Mouse (Mus musculus): ENCODE measurements at regions not wholly inside any gene's neighbourhood (a gene's known extent, or its start where the extent isn't known, plus 50 kb on each side); places are given as distances from the start of the nearest gene placed in this dataset.

DNA sequence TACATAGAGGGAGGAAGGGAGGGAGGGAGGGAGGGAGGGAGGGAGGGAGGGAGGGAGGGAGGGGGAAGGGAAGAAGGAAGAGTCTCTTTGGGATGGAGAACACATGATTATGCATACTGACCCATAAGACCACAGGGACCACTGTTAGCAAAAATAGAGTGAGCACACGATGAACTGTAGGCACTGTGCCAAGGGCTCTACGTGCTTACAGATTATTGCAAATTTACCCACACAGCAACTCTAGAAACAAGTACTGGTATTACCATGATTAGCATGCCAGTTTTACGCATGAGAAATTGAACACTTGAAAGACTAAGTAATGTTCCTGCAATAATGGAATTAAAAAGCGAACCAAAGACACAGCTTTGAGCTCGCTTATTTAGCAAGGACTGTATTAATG lies 117.7 kb upstream of the Slc44a1 start:
- TF ChIP-seq CTCF (IDR thresholded peaks at IDR 0.05): no peak
- in situ Hi-C loops (cut with MboI; ENCODE audit: low pct_unique_long_range_greater_than_20kb): no loop called here
- POLR2A ChIA-PET: no interaction called here

GRCm38 (mm10) chr4:53320735-53321449 lies 119.3 kb upstream of the Slc44a1 start:
- TF ChIP-seq CTCF (IDR thresholded peaks at IDR 0.05): no peak
- ATAC-seq: no peak
- ChIA-PET POLR2A (no interaction called here), CTCF (no interaction called here)
- no peak for DNase-seq (ENCODE audit: low read depth, low spot score)
- in situ Hi-C loops (cut with MboI; ENCODE audit: low pct_unique_long_range_greater_than_20kb): no loop called here
- H3K27me3 ChIP-seq: no peaks in the 10 kb centered on the region

More for the DNA sequence above, 117.7 kb upstream of the Slc44a1 start:
- DNase-seq (ENCODE audit: low read depth, low spot score) (no peak), ATAC-seq (no peak)
- CTCF ChIA-PET: interaction anchor here (0.9 to 1.3 kb wide), 2 partner anchors 11 to 14 kb away, joined by 3 read pairs; no protein-coding TSS in a partner anchor
- no peaks in the 10 kb centered on the region for H3K27me3 ChIP-seq

DNA sequence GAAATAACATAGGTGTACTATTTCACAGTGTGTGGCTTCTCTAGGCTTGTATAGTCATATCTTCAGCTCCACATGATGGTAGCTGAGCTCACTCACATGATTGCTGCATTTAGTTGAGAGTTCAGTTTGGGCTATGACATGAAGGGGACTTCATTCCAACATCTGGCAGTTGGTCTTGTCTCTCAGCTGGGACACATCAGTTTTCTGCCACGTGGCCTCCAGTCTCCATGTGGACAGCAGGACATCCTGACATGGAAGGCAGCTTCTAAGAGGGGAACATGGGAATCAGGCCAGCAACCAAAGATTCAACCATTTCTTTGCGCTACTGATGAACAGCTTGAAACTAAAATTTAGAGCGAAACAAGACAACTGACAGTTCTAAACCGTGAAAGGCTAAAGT lies 121.2 kb upstream of the Slc44a1 start:
- TF ChIP-seq CTCF (IDR thresholded peaks at IDR 0.05): no peak
- DNase-seq (ENCODE audit: low read depth, low spot score): no peak
- ATAC-seq: no peak
- ChIA-PET POLR2A (no interaction called here), CTCF (interaction anchor here (1.0 to 1.8 kb wide), 2 partner anchors 9 to 21 kb away, joined by 3 to 5 read pairs; no protein-coding TSS in a partner anchor)
- in situ Hi-C loops (cut with MboI; ENCODE audit: low pct_unique_long_range_greater_than_20kb): loop anchor here (5.0 kb wide), 1 partner anchor 33 kb away; no protein-coding TSS in a partner anchor
- H3K27me3 ChIP-seq: no peaks in the 10 kb centered on the region

DNA sequence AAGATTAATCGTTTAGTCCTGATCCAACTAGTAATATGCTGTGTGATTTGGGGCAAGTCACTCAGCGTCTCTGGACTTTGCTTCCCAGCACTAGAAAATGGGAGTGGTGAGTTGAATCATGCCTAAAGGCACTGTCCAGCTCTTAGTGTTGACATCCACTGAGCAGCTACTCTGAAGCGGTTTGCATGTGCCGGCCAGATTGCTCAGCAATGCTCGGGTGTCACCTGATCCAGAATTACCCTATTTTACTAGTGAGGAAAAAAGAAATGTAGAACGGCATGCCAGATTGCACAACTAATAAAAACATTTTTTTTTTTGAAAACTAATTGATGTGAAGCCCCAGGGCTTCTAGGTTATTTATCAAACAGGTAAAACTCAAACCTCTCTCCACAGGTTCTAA lies 122.0 kb upstream of the Slc44a1 start:
- in situ Hi-C loops (cut with MboI; ENCODE audit: low pct_unique_long_range_greater_than_20kb): loop anchor here (5.0 kb wide), 1 partner anchor 34 kb away; no protein-coding TSS in a partner anchor
- ChIA-PET POLR2A (no interaction called here), CTCF (interaction anchor here (1.0 to 1.8 kb wide), 2 partner anchors 9 to 21 kb away, joined by 3 to 5 read pairs; no protein-coding TSS in a partner anchor)
- ATAC-seq: no peak
- DNase-seq (ENCODE audit: low read depth, low spot score): no peak
- no peaks in the 10 kb centered on the region for H3K27me3 ChIP-seq
- no peak for TF ChIP-seq CTCF (IDR thresholded peaks at IDR 0.05)

- TF ChIP-seq CTCF (IDR thresholded peaks at IDR 0.05): no peak
- in situ Hi-C loops (cut with MboI; ENCODE audit: low pct_unique_long_range_greater_than_20kb): loop anchor here (5.0 kb wide), 1 partner anchor 35 kb away; no protein-coding TSS in a partner anchor
- DNase-seq (ENCODE audit: low read depth, low spot score): no peak
- ATAC-seq: no peak
- ChIA-PET POLR2A (no interaction called here), CTCF (no interaction called here)
- H3K27me3 ChIP-seq: no peaks in the 10 kb centered on the region
These were observed 122.8 kb upstream of the Slc44a1 start for GRCm38 (mm10) chr4:53317453-53317824.

DNA sequence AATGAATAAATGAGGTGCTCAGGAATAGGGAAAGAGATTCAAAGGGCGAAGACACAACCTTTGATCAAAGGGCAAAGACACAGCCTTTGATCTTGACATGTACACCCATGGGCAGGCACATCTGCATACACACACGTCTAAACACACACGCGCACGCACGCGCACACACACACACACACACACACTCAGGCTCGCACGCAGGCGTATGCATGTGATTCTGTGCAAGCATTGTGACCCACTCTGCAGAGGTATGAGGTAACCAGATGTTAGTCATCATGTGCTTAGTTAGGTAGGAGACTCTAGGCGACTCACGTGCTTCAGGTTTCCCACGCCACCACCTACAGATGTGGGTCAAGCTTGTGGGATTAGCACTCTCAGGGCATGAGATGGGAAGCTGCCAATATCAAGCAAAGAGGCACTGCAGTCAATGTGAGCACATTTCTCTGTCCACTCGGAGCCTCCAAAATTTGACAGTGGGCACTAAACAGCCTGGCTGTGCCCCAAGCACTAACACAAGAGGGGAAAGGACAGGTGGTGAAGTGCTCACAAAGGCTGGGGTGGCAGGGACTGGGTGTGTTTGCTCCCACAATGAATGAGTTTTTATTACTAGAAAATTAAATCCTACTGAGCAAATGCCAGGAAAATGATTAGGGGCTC lies 123.3 kb upstream of the Slc44a1 start:
- ChIA-PET POLR2A (no interaction called here), CTCF (no interaction called here)
- in situ Hi-C loops (cut with MboI; ENCODE audit: low pct_unique_long_range_greater_than_20kb): loop anchor here (5.0 kb wide), 1 partner anchor 35 kb away; no protein-coding TSS in a partner anchor
- H3K27me3 ChIP-seq: no peaks in the 10 kb centered on the region
- DNase-seq (ENCODE audit: low read depth, low spot score) (no peak), ATAC-seq (no peak)
- TF ChIP-seq CTCF (IDR thresholded peaks at IDR 0.05): no peak

DNA sequence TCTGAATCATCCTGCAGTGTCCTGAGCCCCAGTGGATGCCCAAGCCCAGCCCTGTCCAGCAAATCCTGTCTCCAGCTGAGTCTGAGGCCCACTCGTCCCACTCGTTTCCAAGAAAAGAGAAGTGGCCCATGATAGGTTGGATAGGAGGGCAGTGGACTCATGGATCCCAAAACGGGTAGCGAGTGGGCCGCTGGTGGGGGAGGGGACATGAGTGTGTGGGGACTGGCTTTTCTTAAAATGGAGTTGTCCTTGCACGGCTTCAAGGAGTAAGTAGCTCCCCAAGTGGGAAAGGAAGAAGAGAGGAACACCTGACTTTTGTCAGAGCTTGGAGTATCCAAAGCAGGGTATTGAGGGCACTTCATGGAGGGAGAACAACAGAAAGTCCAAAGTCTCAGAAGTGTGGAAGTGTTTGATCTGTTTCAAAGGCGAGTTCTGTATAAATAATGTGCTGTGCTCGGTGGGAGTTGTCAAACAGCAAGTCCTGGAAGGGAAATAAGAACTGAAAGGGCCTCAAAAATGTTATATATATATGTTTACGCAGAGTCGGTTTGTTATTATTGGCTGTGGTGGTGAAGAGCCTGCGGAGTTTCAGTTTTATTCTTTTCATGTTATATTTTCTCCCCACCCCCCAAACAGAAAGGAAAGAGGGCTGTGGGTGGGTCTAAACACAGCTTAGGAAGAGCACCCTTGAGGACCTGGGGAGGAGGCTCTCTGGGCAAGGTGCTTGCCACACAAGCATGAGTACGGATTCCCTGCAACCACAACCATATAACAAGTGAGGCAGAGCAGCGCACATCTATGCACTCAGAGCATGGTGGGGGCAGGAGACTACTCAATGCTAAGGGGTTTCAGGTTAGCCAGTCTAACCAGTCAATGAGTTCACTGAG lies 124.1 kb upstream of the Slc44a1 start:
- ATAC-seq: no peak
- ChIA-PET CTCF (no interaction called here), POLR2A (no interaction called here)
- in situ Hi-C loops (cut with MboI; ENCODE audit: low pct_unique_long_range_greater_than_20kb): loop anchor here (5.0 kb wide), 1 partner anchor 36 kb away; no protein-coding TSS in a partner anchor
- H3K27me3 ChIP-seq: no peaks in the 10 kb centered on the region
- DNase-seq (ENCODE audit: low read depth, low spot score): no peak
- no peak for TF ChIP-seq CTCF (IDR thresholded peaks at IDR 0.05)

- DNase-seq (ENCODE audit: low read depth, low spot score) (no peak), ATAC-seq (no peak)
These were observed 124.9 kb upstream of the Slc44a1 start for GRCm38 (mm10) chr4:53315121-53315875.

DNA sequence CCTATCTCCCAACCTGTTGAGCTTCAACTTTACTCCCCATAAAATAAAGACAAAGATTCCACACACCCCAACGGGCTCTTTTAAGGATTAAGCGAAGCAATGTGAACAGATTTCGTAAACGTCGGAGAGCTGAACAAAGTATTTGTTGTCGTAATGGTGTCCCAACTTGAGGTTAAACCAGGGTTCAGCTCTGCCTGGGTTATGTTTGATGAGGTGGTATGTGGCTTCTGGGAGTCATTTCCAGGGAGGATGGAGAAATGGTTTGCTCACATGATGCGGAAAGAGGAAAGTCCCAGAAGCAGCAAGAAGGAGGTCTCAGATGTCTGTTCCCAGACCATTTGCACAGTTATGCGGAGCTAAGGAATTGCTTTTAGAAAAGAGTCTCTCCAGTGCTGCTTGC lies 126.1 kb upstream of the Slc44a1 start:
- DNase-seq (ENCODE audit: low read depth, low spot score) (no peak), ATAC-seq (no peak)
- POLR2A ChIA-PET: no interaction called here
- no peaks in the 10 kb centered on the region for H3K27me3 ChIP-seq
- TF ChIP-seq CTCF (IDR thresholded peaks at IDR 0.05): no peak
- in situ Hi-C loops (cut with MboI; ENCODE audit: low pct_unique_long_range_greater_than_20kb): no loop called here
- CTCF ChIA-PET: interaction anchor here (1.1 kb wide), 1 partner anchor 10 kb away, joined by 4 read pairs; no protein-coding TSS in a partner anchor

More at GRCm38 (mm10) chr4:53315121-53315875, 124.9 kb upstream of the Slc44a1 start:
- CTCF ChIA-PET: no interaction called here
- in situ Hi-C loops (cut with MboI; ENCODE audit: low pct_unique_long_range_greater_than_20kb): loop anchor here (5.0 kb wide), 1 partner anchor 37 kb away; no protein-coding TSS in a partner anchor
- TF ChIP-seq CTCF (IDR thresholded peaks at IDR 0.05): no peak
- POLR2A ChIA-PET: no interaction called here
- no peaks in the 10 kb centered on the region for H3K27me3 ChIP-seq

DNA sequence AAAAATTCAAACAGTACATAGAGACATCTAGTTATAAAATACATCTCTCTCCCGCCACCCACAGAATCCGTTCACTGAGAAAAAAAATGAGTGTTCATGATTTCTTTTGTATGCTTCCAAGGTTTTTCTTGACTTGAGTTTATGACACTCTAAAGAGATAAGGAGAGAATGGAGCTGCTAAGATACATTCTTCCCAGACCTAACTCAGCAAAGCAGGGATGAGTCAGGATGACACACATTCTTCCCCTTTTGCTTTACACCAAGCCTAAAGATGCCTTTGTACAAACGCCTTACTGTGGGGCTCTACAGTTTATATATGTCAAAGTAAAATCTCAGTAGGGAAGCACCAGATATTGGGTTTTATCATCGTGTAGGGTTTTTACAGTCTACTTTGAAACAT lies 133.1 kb upstream of the Slc44a1 start:
- no peaks in the 10 kb centered on the region for H3K27me3 ChIP-seq
- no peak for TF ChIP-seq CTCF (IDR thresholded peaks at IDR 0.05)
- DNase-seq (ENCODE audit: low read depth, low spot score) (no peak), ATAC-seq (no peak)
- POLR2A ChIA-PET: no interaction called here
- CTCF ChIA-PET: interaction anchor here (0.7 kb wide), 1 partner anchor 10 kb away, joined by 3 read pairs; no protein-coding TSS in a partner anchor
- in situ Hi-C loops (cut with MboI; ENCODE audit: low pct_unique_long_range_greater_than_20kb): no loop called here
